Mouse (Mus musculus): ENCODE data around the gene Rab6b. TPM values are rescaled to one million over a fixed set of nuclear protein-coding genes. Genes with fewer than 3 reads are reported as not detected.
"Not testable (repeated sequence)": the region's sequence is repeated elsewhere in the genome, so short reads cannot be mapped to it uniquely, and the experiment has no call there.

The Rab6b gene
- polyA plus RNA-seq, 1 experiment from 2014 or later: 0.43 TPM

- Histone ChIP-seq H3K9ac (no peak overlapping the region), H3K27ac (no peak overlapping the region), H3K4me1 (no peaks in the 10 kb centered on the region), H3K9me3 (replicated peaks) (no peaks in the 10 kb centered on the region), H3K4me2 (no peak overlapping the region), H3K4me3 (no peak overlapping the region), H3K36me3 (no peaks in the 10 kb centered on the region), H3K27me3 (replicated peaks) (0 out of 2 replicates have a peak, but pooled peaks cover 4% of the 10 kb centered on the region)
- no peak for ATAC-seq
- WGBS (ENCODE audit: insufficient replicate concordance): 52% methylated on average over 12 of the region's 12 CpGs
These were observed 37.6 kb downstream of the Rab6b start for GRCm38 (mm10) chr9:103149074-103149799.

DNA sequence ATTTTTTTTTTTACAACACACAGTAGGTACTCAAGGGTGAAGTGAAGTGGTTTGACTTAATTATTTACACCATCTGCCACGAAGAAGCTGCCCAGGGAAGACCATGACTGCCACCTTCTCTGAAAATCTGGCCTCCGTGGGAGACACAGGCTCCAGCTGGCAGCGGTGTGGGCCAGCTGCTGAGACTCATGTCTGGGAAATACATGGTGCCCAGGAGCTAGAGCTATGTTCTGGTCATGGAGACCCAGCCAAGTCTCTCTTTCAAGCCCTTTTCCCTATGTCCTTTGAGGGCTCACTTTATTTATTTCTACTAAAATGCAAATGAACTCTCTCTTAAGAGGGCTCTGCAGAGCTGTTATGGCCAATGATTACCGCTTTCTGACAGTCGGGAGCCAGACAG is 41.7 kb downstream of the Rab6b start:
- Histone ChIP-seq H3K4me1 (no peaks in the 10 kb centered on the region), H3K9ac (no peak overlapping the region), H3K9me3 (replicated peaks) (no peaks in the 10 kb centered on the region), H3K27ac (no peak overlapping the region), H3K4me2 (no peak overlapping the region), H3K27me3 (replicated peaks) (no peaks in the 10 kb centered on the region), H3K36me3 (no peaks in the 10 kb centered on the region), H3K4me3 (no peak overlapping the region)
- 65% methylated on average over 5 of the region's 5 CpGs for WGBS (ENCODE audit: insufficient replicate concordance)
- no peak for ATAC-seq

- 47% methylated on average over 2 of the region's 2 CpGs for WGBS (ENCODE audit: insufficient replicate concordance)
- peaks cover 7% of the 10 kb centered on the region; the same call in 1 of the 2 replicates for H3K27me3 ChIP-seq (replicated peaks)
- H3K9ac ChIP-seq: no peak overlapping the region
- no peaks in the 10 kb centered on the region for H3K36me3 ChIP-seq
- H3K4me3 ChIP-seq: no peak overlapping the region
- no peak overlapping the region for H3K4me2 ChIP-seq
- H3K4me1 ChIP-seq: no peaks in the 10 kb centered on the region
- no peak for ATAC-seq
- H3K27ac ChIP-seq: no peak overlapping the region
- H3K9me3 ChIP-seq (replicated peaks): no peaks in the 10 kb centered on the region
These were observed 43.0 kb downstream of the Rab6b start for GRCm38 (mm10) chr9:103154568-103154967.

DNA sequence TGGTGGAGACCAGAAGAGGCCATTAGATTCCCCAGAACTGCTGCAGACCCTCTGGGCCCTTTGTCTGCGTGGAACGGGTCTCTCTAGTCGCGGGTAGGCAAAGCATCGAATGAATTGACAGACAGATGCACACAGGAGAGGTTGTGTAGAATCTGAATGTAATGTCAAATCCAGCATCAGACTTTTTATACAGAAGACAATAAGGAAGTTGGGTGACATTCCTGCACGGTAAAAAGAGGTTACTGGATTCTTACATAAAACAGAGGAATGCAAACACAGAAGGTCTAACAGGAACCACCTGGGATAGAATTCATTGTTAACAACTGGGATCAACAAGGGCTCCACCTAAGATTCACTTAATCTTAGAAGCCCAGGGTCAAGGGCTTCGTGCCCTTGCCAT is 43.6 kb downstream of the Rab6b start:
- not testable (repeated sequence) for H3K4me2 ChIP-seq, H3K27ac ChIP-seq

DNA sequence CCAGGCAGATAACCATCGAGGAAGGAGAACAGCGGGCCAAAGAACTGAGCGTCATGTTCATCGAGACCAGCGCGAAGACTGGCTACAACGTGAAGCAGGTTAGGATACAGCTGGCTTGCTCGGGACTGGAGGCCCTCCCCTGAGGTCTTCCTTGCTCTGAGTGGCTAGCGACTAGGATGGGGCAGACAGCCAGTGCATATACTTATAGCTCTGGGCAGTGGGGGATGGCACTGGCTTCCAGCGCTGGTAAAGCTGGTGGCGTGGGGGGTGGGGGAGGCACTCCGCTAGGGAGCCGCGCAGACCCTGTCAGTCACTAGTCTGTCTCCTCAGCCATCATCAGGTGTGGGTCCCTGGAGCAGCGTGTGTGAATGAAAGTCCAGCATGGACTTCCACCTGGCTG is 52.2 kb downstream of the Rab6b start:
- 64% methylated on average over 15 of the region's 15 CpGs for WGBS (ENCODE audit: insufficient replicate concordance)
- H3K4me1 ChIP-seq: no peaks in the 10 kb centered on the region

More for the DNA sequence above, 43.6 kb downstream of the Rab6b start:
- H3K4me1 ChIP-seq; H3K9me3 ChIP-seq (replicated peaks); H3K27me3 ChIP-seq (replicated peaks); ATAC-seq; H3K36me3 ChIP-seq; H3K4me3 ChIP-seq; H3K9ac ChIP-seq: not testable (repeated sequence)
- WGBS (ENCODE audit: insufficient replicate concordance): 73% methylated on average over 7 of the region's 7 CpGs

DNA sequence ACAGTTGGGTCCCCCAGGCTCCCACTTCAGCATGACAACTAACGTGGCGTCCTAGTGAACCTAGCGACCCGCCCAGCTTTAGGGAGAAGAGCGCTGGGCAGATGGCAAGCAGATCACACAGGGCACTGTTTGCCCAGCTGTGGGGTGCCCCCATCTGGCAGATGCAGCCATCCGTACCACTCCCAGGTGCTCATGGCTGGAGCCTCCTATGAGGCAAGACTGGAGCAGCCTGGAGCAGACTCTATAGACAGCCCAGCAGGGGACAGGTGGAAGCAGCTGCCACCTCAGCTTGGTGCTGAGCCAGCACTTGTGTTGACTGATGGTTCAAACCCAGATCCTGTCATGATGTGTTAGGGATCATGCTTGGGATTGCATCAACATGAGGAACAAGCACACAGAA is 56.5 kb downstream of the Rab6b start:
- Histone ChIP-seq H3K4me2 (no peak overlapping the region), H3K4me1 (no peaks in the 10 kb centered on the region), H3K27me3 (replicated peaks) (0 out of 2 replicates have a peak, but pooled peaks cover 14% of the 10 kb centered on the region), H3K9ac (no peak overlapping the region), H3K9me3 (replicated peaks) (no peaks in the 10 kb centered on the region), H3K27ac (no peak overlapping the region), H3K4me3 (no peak overlapping the region), H3K36me3 (no peaks in the 10 kb centered on the region)
- WGBS (ENCODE audit: insufficient replicate concordance): 70% methylated on average over 6 of the region's 6 CpGs
- no peak for ATAC-seq

More for the DNA sequence above, 52.2 kb downstream of the Rab6b start:
- no peak overlapping the region for H3K4me2 ChIP-seq
- no peaks in the 10 kb centered on the region for H3K36me3 ChIP-seq
- no peaks in the 10 kb centered on the region for H3K9me3 ChIP-seq (replicated peaks)
- no peak for ATAC-seq
- H3K9ac ChIP-seq: no peak overlapping the region
- H3K27ac ChIP-seq: no peak overlapping the region
- H3K4me3 ChIP-seq: no peak overlapping the region
- peaks cover 10% of the 10 kb centered on the region; the same call in 1 of the 2 replicates for H3K27me3 ChIP-seq (replicated peaks)

DNA sequence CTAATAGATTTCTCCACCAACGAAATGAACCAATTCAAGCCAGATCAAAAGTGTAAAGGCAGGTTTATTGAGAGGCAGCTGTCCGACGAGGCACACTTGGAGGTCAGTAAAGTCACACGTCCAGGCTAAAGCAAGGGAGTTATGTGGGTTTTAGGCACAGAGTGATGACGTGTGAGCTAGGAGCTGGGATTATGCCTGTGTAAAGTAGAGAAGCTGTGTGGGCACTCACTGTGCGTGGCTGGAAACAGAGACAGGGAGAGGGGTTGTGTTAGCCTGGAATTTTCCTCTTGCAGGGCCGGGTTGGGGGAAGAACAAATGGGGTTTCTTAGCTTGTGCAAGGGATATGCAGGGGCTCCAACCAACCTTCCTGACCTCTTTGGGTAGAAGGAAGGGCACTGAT is 57.2 kb downstream of the Rab6b start:
- H3K27me3 ChIP-seq (replicated peaks): 0 out of 2 replicates have a peak, but pooled peaks cover 11% of the 10 kb centered on the region
- H3K9ac ChIP-seq: no peak overlapping the region
- no peaks in the 10 kb centered on the region for H3K4me1 ChIP-seq
- ATAC-seq: no peak
- H3K36me3 ChIP-seq: no peaks in the 10 kb centered on the region
- H3K9me3 ChIP-seq (replicated peaks): no peaks in the 10 kb centered on the region
- no peak overlapping the region for H3K27ac ChIP-seq
- no peak overlapping the region for H3K4me3 ChIP-seq
- 64% methylated on average over 7 of the region's 7 CpGs for WGBS (ENCODE audit: insufficient replicate concordance)
- H3K4me2 ChIP-seq: no peak overlapping the region

- Histone ChIP-seq H3K4me3 (no peak overlapping the region), H3K27ac (no peak overlapping the region), H3K4me1 (peaks cover 4% of the 10 kb centered on the region; the same call in 1 of the 2 replicates), H3K9me3 (replicated peaks) (no peaks in the 10 kb centered on the region), H3K27me3 (replicated peaks) (0 out of 2 replicates have a peak, but pooled peaks cover 16% of the 10 kb centered on the region), H3K9ac (no peak overlapping the region), H3K36me3 (no peaks in the 10 kb centered on the region), H3K4me2 (no peak overlapping the region)
- ATAC-seq: peak; percentile 53
- WGBS (ENCODE audit: insufficient replicate concordance): 42% methylated on average over 6 of the region's 6 CpGs
These were observed 63.4 kb downstream of the Rab6b start for GRCm38 (mm10) chr9:103174771-103175519.

DNA sequence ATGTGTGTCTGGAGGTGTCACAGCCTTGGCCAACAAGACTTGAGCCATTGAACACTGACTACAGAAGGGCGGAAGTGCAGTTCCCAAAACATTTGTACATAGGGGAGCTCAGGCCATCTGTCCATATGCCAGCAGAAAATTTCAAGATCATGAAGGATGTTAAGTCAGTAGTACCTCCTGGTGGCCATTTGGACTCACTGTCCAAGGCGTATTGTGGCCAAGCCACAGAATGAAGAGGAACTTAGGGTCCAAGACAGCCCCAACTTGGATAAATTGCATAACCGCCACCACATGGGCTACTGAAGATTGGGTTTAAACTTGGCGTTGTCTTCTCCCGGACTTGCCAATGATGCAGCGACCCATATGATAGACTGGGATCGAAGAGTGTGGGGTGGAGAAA is 64.1 kb downstream of the Rab6b start:
- H3K4me2 ChIP-seq: no peak overlapping the region
- H3K27ac ChIP-seq: no peak overlapping the region
- H3K27me3 ChIP-seq (replicated peaks): 0 out of 2 replicates have a peak, but pooled peaks cover 16% of the 10 kb centered on the region
- H3K4me3 ChIP-seq: no peak overlapping the region
- H3K36me3 ChIP-seq: no peaks in the 10 kb centered on the region
- no peak for ATAC-seq
- H3K4me1 ChIP-seq: peaks cover 11% of the 10 kb centered on the region
- H3K9me3 ChIP-seq (replicated peaks): no peaks in the 10 kb centered on the region
- no peak overlapping the region for H3K9ac ChIP-seq
- 83% methylated on average over 7 of the region's 7 CpGs for WGBS (ENCODE audit: insufficient replicate concordance)

GRCm38 (mm10) chr9:103180303-103180702 is 68.7 kb downstream of the Rab6b start:
- Histone ChIP-seq H3K27ac (peak overlapping the region; percentile 39; the same call in 1 of the 2 replicates), H3K9ac (no peak overlapping the region; the same call in 1 of the 2 replicates), H3K4me3 (peak overlapping the region; percentile 54), H3K4me2 (peak overlapping the region; percentile 78), H3K36me3 (no peaks in the 10 kb centered on the region), H3K4me1 (peaks cover 23% of the 10 kb centered on the region), H3K9me3 (replicated peaks) (no peaks in the 10 kb centered on the region), H3K27me3 (replicated peaks) (0 out of 2 replicates have a peak, but pooled peaks cover 7% of the 10 kb centered on the region)
- ATAC-seq: peak; percentile 36; the same call in 1 of the 2 replicates
- 63% methylated on average over 3 of the region's 3 CpGs for WGBS (ENCODE audit: insufficient replicate concordance)

DNA sequence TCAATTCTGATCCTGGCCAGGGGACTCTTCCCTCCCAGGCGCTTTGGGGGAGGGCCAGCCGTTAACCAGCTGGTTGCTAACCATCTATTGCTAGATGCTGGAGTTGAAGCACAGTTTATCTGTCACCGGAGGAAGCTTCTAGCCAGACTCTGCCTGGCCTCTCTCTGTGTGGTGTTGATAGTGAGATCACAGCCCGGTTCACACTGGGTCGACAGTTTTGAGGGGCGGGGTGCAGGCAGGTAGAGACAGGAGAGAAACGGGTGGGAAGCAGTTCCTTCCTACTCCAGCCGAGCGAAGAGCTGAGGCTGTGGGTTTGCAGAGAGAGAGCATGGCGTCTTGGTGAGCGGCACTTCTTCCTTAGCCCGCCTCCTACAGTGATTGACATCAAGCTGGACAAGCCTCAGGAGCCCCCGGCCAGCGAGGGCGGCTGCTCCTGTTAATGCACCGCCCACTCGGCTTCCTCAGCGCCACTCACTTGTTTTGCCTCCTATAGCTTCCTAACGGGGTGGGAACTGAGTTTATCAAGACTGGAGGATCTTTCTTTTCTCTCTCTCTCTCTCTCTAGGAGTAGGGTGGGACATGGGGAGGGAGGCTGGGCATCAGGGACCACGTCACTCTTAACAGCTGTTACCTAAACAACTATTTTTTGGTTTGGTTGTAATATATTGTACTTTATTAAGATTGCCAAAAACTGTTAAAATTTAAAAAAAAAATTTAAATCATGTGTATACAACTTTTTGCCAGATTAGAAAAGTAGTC is 69.4 kb downstream of the Rab6b start:
- 2% methylated on average over 20 of the region's 20 CpGs for WGBS (ENCODE audit: insufficient replicate concordance)
- Histone ChIP-seq H3K27ac (peak overlapping the region; percentile 39; the same call in 1 of the 2 replicates), H3K27me3 (replicated peaks) (0 out of 2 replicates have a peak, but pooled peaks cover 3% of the 10 kb centered on the region), H3K36me3 (no peaks in the 10 kb centered on the region), H3K4me2 (peak overlapping the region; percentile 78), H3K9me3 (replicated peaks) (no peaks in the 10 kb centered on the region), H3K4me1 (peaks cover 23% of the 10 kb centered on the region), H3K4me3 (peak overlapping the region; percentile 54), H3K9ac (peak overlapping the region; percentile 56)
- peak; percentile 93 for ATAC-seq
